Mouse (Mus musculus): ENCODE measurements around the gene Sulf2. TPM values are rescaled to one million over a fixed set of nuclear protein-coding genes. Genes with fewer than 3 reads are reported as not detected.
A peak's percentile ranks its signal among the peaks of the same experiment; 100 is the strongest.
"Not testable (repeated sequence)": the region's sequence is repeated elsewhere in the genome, so short reads cannot be mapped to it uniquely, and the experiment has no call there.

The Sulf2 gene
- polyA plus RNA-seq, 1 experiment from 2014 or later: 113 TPM

DNA sequence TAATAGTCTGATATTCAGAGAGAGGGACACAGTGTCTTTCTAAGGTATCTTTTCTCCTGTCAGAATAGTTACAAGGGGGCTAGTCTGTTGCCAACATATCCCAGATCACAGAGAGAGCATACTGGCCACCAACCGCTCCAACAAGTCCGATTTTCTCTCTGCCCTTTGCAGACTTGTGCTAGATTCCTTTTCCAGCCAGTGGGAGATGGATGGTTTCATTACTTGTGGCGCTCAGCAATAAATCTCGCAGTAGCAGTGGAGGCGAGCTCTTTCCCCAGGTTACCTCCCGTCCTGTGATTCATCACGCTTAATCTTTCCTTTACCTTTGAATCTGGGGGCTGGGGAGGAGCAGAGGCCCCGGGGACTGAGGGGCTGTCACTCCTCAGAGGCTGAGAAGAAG is 31.9 kb upstream of the Sulf2 start:
- H3K27ac ChIP-seq (replicated peaks); H3K4me3 ChIP-seq; H3K9ac ChIP-seq (replicated peaks); H3K36me3 ChIP-seq; ATAC-seq (ENCODE audit: low FRiP score, low read depth); H3K9me3 ChIP-seq; H3K4me2 ChIP-seq (replicated peaks); H3K4me1 ChIP-seq: not testable (repeated sequence)
- 45% methylated on average over 8 of the region's 8 CpGs for WGBS
- H3K27me3 ChIP-seq: peaks cover 10% of the 10 kb centered on the region; the same call in 1 of the 2 replicates

DNA sequence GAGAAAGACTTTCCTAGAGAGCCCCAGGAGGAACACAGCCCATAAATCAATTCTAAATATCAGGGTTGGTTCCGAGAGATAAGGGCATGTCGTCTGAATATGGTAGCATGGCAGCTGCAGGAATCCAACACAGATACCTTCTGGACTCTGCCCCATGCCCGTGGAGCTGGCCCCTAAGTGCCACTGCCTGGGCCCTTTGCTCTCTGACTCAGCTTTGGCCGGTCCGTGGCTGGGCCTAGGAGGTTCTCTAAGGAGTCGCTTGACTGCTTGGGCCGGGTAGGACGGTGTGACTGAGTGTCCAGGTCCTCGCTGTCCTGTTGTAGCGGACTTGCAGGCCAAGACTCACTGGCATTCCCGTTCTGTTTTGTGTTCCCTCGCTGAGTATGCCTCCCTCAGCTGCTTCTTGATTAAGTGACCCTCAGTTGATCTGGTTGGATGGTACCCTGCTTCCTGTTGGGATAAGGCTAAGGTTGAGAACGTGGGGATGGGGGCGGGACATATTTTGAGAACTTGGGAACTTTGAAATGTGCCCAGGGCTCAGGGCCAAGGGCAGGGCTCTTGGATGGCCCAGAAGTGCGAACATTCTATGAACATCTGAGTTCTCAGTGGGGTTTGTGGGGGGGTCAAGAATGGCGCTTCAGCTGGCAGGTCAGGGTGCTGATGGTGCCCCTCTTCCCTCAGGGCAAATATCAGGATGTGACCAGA is 30.9 kb upstream of the Sulf2 start:
- no peak overlapping the region for H3K9ac ChIP-seq (replicated peaks)
- no peak overlapping the region for H3K27ac ChIP-seq (replicated peaks)
- WGBS: 88% methylated on average over 16 of the region's 16 CpGs
- H3K4me3 ChIP-seq: no peak overlapping the region
- peaks cover 9% of the 10 kb centered on the region for H3K4me1 ChIP-seq
- H3K27me3 ChIP-seq: peaks cover 12% of the 10 kb centered on the region; the same call in 1 of the 2 replicates
- no peak overlapping the region for H3K4me2 ChIP-seq (replicated peaks)
- no peak for ATAC-seq (ENCODE audit: low FRiP score, low read depth)
- no peaks in the 10 kb centered on the region for H3K36me3 ChIP-seq
- no peaks in the 10 kb centered on the region for H3K9me3 ChIP-seq

DNA sequence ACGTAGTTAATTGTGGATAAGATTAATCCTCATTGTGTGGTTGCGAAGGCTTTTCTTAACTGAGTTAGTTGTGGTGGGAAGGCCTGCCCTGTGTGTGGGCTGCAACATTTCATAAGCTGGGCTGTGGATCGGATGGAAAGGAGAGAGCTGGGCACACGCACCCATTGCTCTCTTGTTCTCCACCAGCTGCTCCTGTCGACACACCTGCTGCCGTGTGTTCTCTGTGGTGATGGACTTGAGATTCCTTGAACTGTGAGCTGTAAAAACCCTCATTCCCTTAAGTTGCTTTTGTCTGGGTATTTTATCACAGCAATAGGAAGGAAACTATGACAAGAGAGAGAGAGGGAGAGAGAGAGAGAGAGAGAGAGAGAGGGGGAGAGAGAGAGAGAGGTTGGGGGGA is 30.3 kb upstream of the Sulf2 start:
- Histone ChIP-seq H3K9ac (replicated peaks) (no peak overlapping the region), H3K4me3 (no peak overlapping the region), H3K9me3 (no peaks in the 10 kb centered on the region), H3K36me3 (no peaks in the 10 kb centered on the region), H3K4me1 (peaks cover 10% of the 10 kb centered on the region), H3K27ac (replicated peaks) (no peak overlapping the region), H3K4me2 (replicated peaks) (no peak overlapping the region), H3K27me3 (peaks cover 8% of the 10 kb centered on the region; the same call in 1 of the 2 replicates)
- 87% methylated on average over 6 of the region's 6 CpGs for WGBS
- no peak for ATAC-seq (ENCODE audit: low FRiP score, low read depth)

DNA sequence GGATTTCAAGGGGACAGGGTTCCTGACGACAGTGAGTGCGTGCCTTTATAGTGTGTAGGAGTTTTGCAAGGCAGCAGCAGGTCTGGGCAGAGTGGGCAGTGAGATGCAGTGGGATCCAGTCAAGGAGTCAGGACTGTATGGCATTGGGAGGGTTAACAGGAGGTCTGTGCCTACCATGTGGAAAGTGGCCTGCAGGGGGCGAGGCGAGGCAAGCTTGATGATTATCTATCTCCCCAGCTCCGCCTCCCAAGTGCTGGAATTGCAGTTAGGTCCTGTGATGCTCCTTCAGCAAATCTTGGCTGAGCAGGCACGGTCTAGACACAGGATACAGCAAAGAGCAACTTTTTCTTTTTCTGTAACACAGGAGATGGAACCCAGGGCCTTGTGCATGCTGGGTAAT is 29.0 kb upstream of the Sulf2 start:
- peaks cover 8% of the 10 kb centered on the region; the same call in 1 of the 2 replicates for H3K27me3 ChIP-seq
- ATAC-seq (ENCODE audit: low FRiP score, low read depth): no peak

DNA sequence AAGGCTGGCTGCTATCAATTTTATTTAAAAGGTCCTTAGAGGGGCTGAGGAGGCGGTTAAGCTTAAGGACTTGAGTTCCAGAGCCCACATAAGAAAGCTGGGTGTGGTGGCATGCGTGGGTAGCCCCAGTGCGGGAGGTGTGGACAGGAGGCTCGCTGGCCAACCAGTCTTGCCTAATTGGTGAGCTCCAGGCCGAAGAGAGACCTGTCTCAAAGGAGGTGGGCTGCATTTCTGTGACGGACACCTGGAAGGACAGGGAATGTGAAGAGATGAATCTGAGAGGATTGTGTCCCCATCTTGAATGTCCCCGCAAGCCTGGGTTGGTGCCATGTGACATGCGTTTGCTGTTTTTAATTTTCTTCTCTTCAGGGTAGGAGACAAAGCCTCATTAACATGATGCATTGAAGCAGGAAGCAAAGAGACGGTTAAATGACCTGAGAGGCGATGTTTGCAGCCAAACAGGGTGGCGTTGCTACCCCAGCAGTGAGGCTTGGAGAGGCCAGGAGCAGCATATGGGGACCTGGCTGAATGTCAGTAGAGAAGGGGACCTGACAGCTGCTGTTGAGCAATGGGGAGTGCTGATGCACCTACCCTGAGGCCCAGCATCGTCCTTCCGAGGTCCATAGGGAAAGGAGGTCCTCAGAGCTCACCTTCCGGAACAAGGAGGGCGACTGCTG is 26.7 kb upstream of the Sulf2 start:
- no peak for ATAC-seq (ENCODE audit: low FRiP score, low read depth)
- no peak overlapping the region for H3K4me2 ChIP-seq (replicated peaks)
- no peak overlapping the region for H3K27ac ChIP-seq (replicated peaks)
- WGBS: 88% methylated on average over 15 of the region's 15 CpGs
- peaks cover 13% of the 10 kb centered on the region; the same call in 1 of the 2 replicates for H3K27me3 ChIP-seq
- peaks cover 24% of the 10 kb centered on the region for H3K4me1 ChIP-seq
- H3K9ac ChIP-seq (replicated peaks): no peak overlapping the region
- no peak overlapping the region for H3K4me3 ChIP-seq
- H3K9me3 ChIP-seq: no peaks in the 10 kb centered on the region
- no peaks in the 10 kb centered on the region for H3K36me3 ChIP-seq

More for the DNA sequence above, 29.0 kb upstream of the Sulf2 start:
- Histone ChIP-seq H3K9me3 (no peaks in the 10 kb centered on the region), H3K36me3 (no peaks in the 10 kb centered on the region), H3K4me2 (replicated peaks) (no peak overlapping the region), H3K4me1 (peaks cover 24% of the 10 kb centered on the region), H3K27ac (replicated peaks) (no peak overlapping the region), H3K4me3 (no peak overlapping the region), H3K9ac (replicated peaks) (no peak overlapping the region)
- 66% methylated on average over 6 of the region's 6 CpGs for WGBS

DNA sequence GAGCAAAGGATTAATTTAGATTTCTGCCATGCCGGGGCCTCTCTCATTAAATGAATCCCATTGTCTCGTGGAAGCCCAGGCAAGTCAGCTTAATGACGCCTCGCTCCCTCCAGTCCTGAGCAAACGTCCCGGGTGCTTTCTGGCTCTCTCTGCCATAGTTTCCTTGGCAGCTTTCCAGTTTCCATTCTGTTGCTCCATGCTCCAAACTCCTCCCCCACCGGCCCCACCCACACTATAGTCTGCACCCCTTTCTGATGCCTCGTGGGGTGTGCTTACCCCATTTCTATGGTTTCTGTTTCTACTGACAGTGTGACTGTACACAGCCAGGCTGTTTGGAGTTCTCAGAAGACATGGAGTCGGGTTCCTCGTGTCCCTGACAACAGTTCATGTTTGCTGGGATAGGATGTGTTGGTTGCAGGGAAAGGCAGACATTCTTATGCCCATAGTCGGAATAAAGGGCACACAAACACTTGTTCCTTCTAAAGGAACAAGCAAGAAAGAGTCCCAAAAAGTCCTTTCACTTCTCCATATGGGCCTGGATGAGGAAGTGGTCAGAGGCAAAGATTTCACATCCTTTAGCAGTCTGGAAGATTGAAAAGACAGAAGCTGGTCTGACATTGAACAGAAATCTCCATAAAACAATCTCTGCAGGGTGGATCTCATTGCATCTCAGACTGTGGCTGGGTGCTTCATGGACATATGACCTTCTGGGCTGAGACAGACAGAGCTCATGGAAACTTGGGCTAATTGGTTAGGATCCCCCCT is 25.5 kb upstream of the Sulf2 start:
- Histone ChIP-seq H3K4me3 (no peak overlapping the region), H3K36me3 (no peaks in the 10 kb centered on the region), H3K9me3 (no peaks in the 10 kb centered on the region), H3K9ac (replicated peaks) (no peak overlapping the region), H3K27ac (replicated peaks) (peak overlapping the region; percentile 81), H3K4me1 (peaks cover 32% of the 10 kb centered on the region), H3K4me2 (replicated peaks) (no peak overlapping the region), H3K27me3 (peaks cover 23% of the 10 kb centered on the region; the same call in 1 of the 2 replicates)
- ATAC-seq (ENCODE audit: low FRiP score, low read depth): peak; percentile 54; the same call in 1 of the 2 replicates
- 28% methylated on average over 11 of the region's 11 CpGs for whole genome bisulfite sequencing

DNA sequence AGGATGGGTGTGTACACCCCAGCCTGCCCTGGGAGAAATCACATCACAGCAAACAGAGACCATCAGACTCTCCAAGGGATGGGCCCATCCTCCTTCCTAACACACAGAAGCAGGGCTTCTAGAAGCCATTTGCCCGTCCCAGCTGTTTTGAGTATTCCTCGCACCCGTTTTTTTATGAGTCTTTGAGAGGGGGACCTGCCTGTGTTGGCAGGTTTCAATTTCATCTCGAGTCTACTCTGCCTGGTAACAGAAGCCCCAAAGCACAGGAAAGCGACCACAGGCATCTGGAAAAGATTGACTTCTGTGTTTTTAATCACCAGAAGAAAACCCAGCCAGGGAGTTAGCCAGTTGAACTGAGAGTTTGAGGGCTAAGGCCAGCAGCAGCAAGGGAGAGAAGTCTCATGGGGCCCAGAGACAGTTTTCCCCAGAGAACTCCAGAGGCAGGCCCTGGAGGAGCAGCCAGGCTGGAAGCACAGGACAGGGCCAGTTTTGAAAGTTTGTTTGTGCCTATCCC is 24.7 kb upstream of the Sulf2 start:
- peaks cover 23% of the 10 kb centered on the region; the same call in 1 of the 2 replicates for H3K27me3 ChIP-seq
- no peaks in the 10 kb centered on the region for H3K36me3 ChIP-seq
- no peak for ATAC-seq (ENCODE audit: low FRiP score, low read depth)
- no peak overlapping the region for H3K4me3 ChIP-seq
- H3K9me3 ChIP-seq: no peaks in the 10 kb centered on the region
- peak overlapping the region; percentile 81 for H3K27ac ChIP-seq (replicated peaks)
- 22% methylated on average over 5 of the region's 5 CpGs for WGBS
- H3K4me1 ChIP-seq: peaks cover 36% of the 10 kb centered on the region
- H3K4me2 ChIP-seq (replicated peaks): no peak overlapping the region
- no peak overlapping the region for H3K9ac ChIP-seq (replicated peaks)

DNA sequence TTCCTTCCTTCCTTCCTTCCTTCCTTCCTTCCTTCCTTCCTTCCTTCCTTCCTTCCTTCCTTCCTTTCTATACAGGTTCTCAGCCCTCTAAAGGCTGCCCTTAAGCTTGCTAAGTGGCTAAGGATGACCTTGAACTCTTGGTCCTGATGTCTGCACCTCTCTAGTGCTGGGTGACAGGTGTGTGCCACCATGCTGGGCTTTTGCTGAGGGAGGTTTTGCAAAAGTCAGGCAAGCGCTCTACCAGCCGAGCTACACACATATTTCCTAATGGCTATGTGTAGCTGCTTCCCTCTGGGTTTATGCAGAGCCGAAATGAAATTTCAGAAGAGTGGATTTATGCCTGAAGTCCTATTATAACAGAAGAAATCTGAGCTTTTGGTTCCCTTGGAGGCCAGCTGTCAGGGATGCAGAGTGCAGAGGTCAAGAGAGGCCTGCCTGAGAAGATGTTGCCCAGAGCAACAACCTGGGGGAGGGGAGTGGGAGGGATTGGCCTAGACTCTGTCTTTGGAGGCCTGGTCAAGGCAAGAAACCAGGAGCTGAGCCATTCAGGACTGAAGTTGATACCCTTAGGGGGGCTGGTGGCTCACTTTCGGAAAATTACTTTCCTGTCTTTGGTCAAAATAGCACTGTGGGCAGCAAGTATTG is 24.1 kb upstream of the Sulf2 start:
- Histone ChIP-seq H3K4me3 (no peak overlapping the region), H3K4me2 (replicated peaks) (no peak overlapping the region), H3K27ac (replicated peaks) (peak overlapping the region; percentile 81), H3K4me1 (peaks cover 39% of the 10 kb centered on the region), H3K27me3 (peaks cover 24% of the 10 kb centered on the region), H3K9ac (replicated peaks) (no peak overlapping the region), H3K9me3 (no peaks in the 10 kb centered on the region), H3K36me3 (no peaks in the 10 kb centered on the region)
- 23% methylated on average over 4 of the region's 4 CpGs for WGBS
- no peak for ATAC-seq (ENCODE audit: low FRiP score, low read depth)

DNA sequence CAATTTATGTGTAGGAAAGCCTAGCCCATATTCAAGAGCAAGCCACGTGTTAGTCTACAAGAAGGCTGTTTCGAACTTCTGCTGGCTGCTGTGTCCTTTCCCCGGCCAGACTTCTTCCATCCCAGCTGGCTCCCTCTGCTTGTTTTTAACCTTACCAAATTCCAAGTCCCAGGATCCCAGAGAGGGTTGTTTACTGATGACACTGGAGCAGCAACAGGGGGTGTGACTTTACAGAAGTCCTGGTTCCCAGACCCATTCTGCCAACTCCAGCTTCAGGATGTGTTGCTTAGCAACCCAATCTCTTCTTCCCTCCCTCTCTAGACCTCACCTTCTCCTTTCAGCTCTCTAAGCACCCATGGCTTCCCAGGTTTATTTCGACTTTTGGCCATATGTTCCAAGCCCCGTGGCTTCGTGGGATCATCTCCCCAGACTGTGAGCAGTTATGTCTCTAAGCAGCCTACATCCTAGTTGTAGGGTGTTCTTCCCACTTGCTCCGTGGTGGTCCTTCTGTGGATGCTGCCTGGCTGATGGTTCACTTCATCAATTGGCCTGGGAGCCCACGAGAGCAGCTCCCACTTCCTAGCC is 20.2 kb upstream of the Sulf2 start:
- Histone ChIP-seq H3K27me3 (peaks cover 54% of the 10 kb centered on the region), H3K4me1 (peaks cover 38% of the 10 kb centered on the region), H3K9ac (replicated peaks) (no peak overlapping the region), H3K27ac (replicated peaks) (no peak overlapping the region), H3K9me3 (no peaks in the 10 kb centered on the region), H3K36me3 (no peaks in the 10 kb centered on the region), H3K4me2 (replicated peaks) (no peak overlapping the region), H3K4me3 (no peak overlapping the region)
- WGBS: 56% methylated on average over 8 of the region's 8 CpGs
- ATAC-seq (ENCODE audit: low FRiP score, low read depth): no peak

DNA sequence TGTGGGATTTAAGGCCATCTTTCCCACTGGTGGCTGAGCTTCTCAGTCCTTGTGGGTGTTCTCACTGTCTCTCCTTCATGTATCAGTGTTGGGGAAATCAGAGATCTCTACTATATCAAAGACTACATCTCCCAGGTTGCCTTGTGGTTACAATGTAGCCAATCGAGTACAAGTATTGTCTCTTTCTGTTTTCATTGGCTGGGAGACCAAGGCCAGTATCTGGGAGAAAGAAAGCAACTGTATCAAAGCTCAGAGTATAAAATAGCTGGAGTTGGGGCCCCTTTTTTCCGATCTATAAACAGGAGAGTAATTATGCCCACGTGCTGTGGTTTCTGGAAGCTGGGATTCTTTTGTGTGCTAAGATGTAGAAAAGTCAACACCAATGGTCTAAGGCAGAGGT is 19.7 kb upstream of the Sulf2 start:
- H3K27ac ChIP-seq (replicated peaks): no peak overlapping the region
- no peaks in the 10 kb centered on the region for H3K36me3 ChIP-seq
- peaks cover 33% of the 10 kb centered on the region for H3K4me1 ChIP-seq
- no peak overlapping the region for H3K4me2 ChIP-seq (replicated peaks)
- peaks cover 59% of the 10 kb centered on the region for H3K27me3 ChIP-seq
- 0 out of 2 replicates have a peak, but pooled peaks have one; percentile 17 for ATAC-seq (ENCODE audit: low FRiP score, low read depth)
- H3K4me3 ChIP-seq: no peak overlapping the region
- H3K9me3 ChIP-seq: no peaks in the 10 kb centered on the region
- 29% methylated on average over 3 of the region's 3 CpGs for WGBS
- H3K9ac ChIP-seq (replicated peaks): no peak overlapping the region

DNA sequence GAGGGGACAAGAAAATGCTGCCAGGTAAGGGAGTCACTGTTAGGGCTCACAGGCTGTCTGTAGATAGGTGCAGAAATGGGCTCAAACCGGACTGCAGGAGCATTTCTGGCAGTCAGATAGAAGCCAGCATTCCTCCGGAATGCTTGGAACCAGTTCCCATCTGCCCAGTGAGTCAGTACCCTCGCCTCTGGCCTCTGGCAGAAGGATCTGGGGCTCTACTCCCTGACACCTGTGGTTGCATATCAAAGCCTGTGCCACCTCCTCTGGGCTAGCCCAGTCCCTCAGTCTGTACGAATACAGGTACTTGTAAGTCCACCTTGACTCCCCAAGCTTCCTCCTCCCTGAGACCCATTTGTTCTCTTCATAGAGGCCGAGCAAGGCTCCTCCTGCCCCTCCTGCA is 17.7 kb upstream of the Sulf2 start:
- ATAC-seq (ENCODE audit: low FRiP score, low read depth): no peak

More for the DNA sequence above, 17.7 kb upstream of the Sulf2 start:
- 78% methylated on average over 5 of the region's 5 CpGs for WGBS
- no peak overlapping the region for H3K4me2 ChIP-seq (replicated peaks)
- no peaks in the 10 kb centered on the region for H3K9me3 ChIP-seq
- H3K27me3 ChIP-seq: peaks cover 77% of the 10 kb centered on the region
- no peaks in the 10 kb centered on the region for H3K36me3 ChIP-seq
- no peak overlapping the region for H3K27ac ChIP-seq (replicated peaks)
- H3K9ac ChIP-seq (replicated peaks): no peak overlapping the region
- H3K4me3 ChIP-seq: no peak overlapping the region
- peaks cover 33% of the 10 kb centered on the region for H3K4me1 ChIP-seq

Measured in midbrain, embryonic 12.5 days (tissue).